Mouse (Mus musculus) lung, postnatal 0 days (tissue): ENCODE results near the gene Zscan10. TPM values are rescaled to one million over a fixed set of nuclear protein-coding genes. Genes with fewer than 3 reads are reported as not detected.

Source experiments
- ATAC-seq: fragments of 200-750 bp; cut with Nextera tagmentation; 2 replicates; pipeline ENCODE4 v1.8.0; 2017; ENCODE audit warnings: moderate library complexity
- DNase-seq: peaks from one replicate; pipeline ENCODE4 v3.0.0-alpha.2; 2016; ENCODE audit warnings: low spot score
- H3K27ac ChIP-seq: fragments of 300-500 bp; sonication (generic); 2 replicates; pipeline ENCODE4 v1.5.1; 2014; ENCODE audit warnings: antibody characterized with exemption, mild to moderate bottlenecking, low read length, mixed read lengths
- H3K27me3 ChIP-seq: fragments of 300-500 bp; sonication (generic); replicated peaks from 2 replicates; pipeline ENCODE4 v1.6.1; 2014; ENCODE audit warnings: low read length, mixed read lengths; ENCODE audit not compliant: insufficient read depth
- H3K36me3 ChIP-seq: fragments of 300-500 bp; sonication (generic); 2 replicates; pipeline ENCODE4 v1.6.1; 2014; ENCODE audit warnings: low read length, mixed read lengths; ENCODE audit not compliant: insufficient read depth
- H3K4me1 ChIP-seq: fragments of 300-500 bp; sonication (generic); 2 replicates; pipeline ENCODE4 v1.6.1; 2014; ENCODE audit warnings: antibody characterized with exemption, low read depth, low read length, mixed read lengths; ENCODE audit not compliant: insufficient read depth
- H3K4me2 ChIP-seq: fragments of 300-500 bp; sonication (generic); replicated peaks from 2 replicates; pipeline ENCODE4 v1.6.1; 2014; ENCODE audit warnings: low read depth, mild to moderate bottlenecking, low read length, moderate library complexity, mixed read lengths
- H3K4me3 ChIP-seq: fragments of 300-500 bp; sonication (generic); 2 replicates; pipeline ENCODE4 v1.5.1; 2014; ENCODE audit warnings: low read depth, low read length
- H3K9ac ChIP-seq: fragments of 300-500 bp; sonication (generic); replicated peaks from 2 replicates; pipeline ENCODE4 v1.6.1; 2014; ENCODE audit warnings: low read depth, mild to moderate bottlenecking
- H3K9me3 ChIP-seq: fragments of 300-500 bp; sonication (generic); 2 replicates; pipeline ENCODE4 v1.6.1; 2016; ENCODE audit warnings: low read length, mixed read lengths
- CTCF ChIP-seq: IDR thresholded peaks from 2 replicates; pipeline ENCODE4 v1.5.1; 2016; ENCODE audit warnings: antibody characterized with exemption, mild to moderate bottlenecking
- EP300 ChIP-seq: IDR thresholded peaks from 2 replicates; pipeline ENCODE4 v1.6.1; 2016; ENCODE audit warnings: antibody characterized with exemption, mild to moderate bottlenecking, control low read depth
- WGBS: fragments of 180-500 bp; shearing (Covaris S2); extraction: QIAGEN DNeasy Blood & Tissue Kit; methylation state at CpG from one replicate; pipeline ENCODE4 v1.1.7; 2014; 5-methylcytosine and 5-hydroxymethylcytosine counted together
- polyA plus RNA-seq: library from polyadenylated mRNA; unstranded; fragments of >200 nt; fragmentation: Nextera tagmentation; extraction: Ambion mirVana; gene quantifications from 2 replicates; pipeline ENCODE4 v1.2.1, GENCODE M21; 2015

The Zscan10 gene
- polyA plus RNA-seq, 1 experiment from 2014 or later = not detected

DNA sequence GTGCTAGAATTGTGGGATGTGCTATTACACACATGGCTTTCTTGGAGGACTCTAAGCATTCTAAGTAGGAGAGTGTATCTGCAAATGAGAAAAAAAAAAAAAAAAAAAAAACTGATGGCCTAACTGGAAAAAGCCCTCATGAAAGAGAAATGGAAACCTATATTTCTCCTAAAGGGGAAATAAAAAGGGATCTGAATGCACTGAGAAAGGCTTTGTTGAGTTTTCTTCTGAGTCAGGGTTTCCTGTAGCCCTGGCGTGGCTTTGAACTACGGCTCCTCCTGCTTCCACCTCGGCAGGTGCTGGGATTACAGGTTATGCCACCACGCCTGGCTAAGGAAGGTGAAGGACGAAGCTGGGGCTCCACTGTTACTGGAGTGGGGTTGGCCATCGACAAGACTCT is 53.3 kb downstream of the Zscan10 start:
- no peak overlapping the region for H3K27ac ChIP-seq
- WGBS = 46% methylated on average over 6 of the region's 6 CpGs
- H3K4me3 ChIP-seq = no peak overlapping the region
- H3K9me3 ChIP-seq = no peaks in the 10 kb centered on the region
- no peaks in the 10 kb centered on the region for H3K36me3 ChIP-seq
- no peaks in the 10 kb centered on the region for H3K4me1 ChIP-seq
- DNase-seq (no peak), ATAC-seq (no peak)
- no peak overlapping the region for H3K4me2 ChIP-seq
- H3K9ac ChIP-seq = no peak overlapping the region
- no peak for TF ChIP-seq EP300
- no peak for TF ChIP-seq CTCF
- H3K27me3 ChIP-seq = no peaks in the 10 kb centered on the region

- WGBS = 59% methylated on average over 2 of the region's 2 CpGs
- Histone ChIP-seq H3K36me3 (no peaks in the 10 kb centered on the region), H3K27me3 (no peaks in the 10 kb centered on the region), H3K9me3 (no peaks in the 10 kb centered on the region), H3K9ac (no peak overlapping the region), H3K4me2 (no peak overlapping the region), H3K27ac (no peak overlapping the region), H3K4me3 (no peak overlapping the region), H3K4me1 (no peaks in the 10 kb centered on the region)
- TF ChIP-seq CTCF = no peak
- no peak for TF ChIP-seq EP300
- DNase-seq (no peak), ATAC-seq (no peak)
Observed at GRCm38 (mm10) chr17:23654410-23654809, 53.8 kb downstream of the Zscan10 start.

- Histone ChIP-seq H3K4me1 (no peaks in the 10 kb centered on the region), H3K9ac (no peak overlapping the region), H3K9me3 (no peaks in the 10 kb centered on the region), H3K27me3 (peaks cover 8% of the 10 kb centered on the region; the same call in 1 of the 2 replicates), H3K36me3 (no peaks in the 10 kb centered on the region), H3K27ac (no peak overlapping the region), H3K4me2 (no peak overlapping the region), H3K4me3 (no peak overlapping the region)
- TF ChIP-seq CTCF = no peak
- 68% methylated on average over 3 of the region's 3 CpGs for WGBS
- DNase-seq (no peak), ATAC-seq (no peak)
Observed at GRCm38 (mm10) chr17:23658450-23658849, 57.8 kb downstream of the Zscan10 start.

GRCm38 (mm10) chr17:23660117-23660875 is 59.6 kb downstream of the Zscan10 start, which contains the start of gene Bicdl2:
Gene Bicdl2, plus strand, starts transcription at chr17:23660506.
- TF ChIP-seq EP300 = no peak
- peak; percentile 89 for TF ChIP-seq CTCF
- H3K36me3 ChIP-seq = no peaks in the 10 kb centered on the region
- H3K9me3 ChIP-seq = no peaks in the 10 kb centered on the region
- H3K27ac ChIP-seq = no peak within 1 kb of the TSS
- peaks cover 8% of the 10 kb centered on the region; the same call in 1 of the 2 replicates for H3K27me3 ChIP-seq
- H3K4me2 ChIP-seq = peak within 1 kb of the TSS; percentile 63
- ATAC-seq (peak; percentile 82), DNase-seq (peak; percentile 74)
- WGBS = 7% methylated on average over 27 of the region's 27 CpGs
- peak within 1 kb of the TSS; percentile 42 for H3K4me3 ChIP-seq
- 0 out of 2 replicates have a peak within 1 kb of the TSS, but pooled peaks have one; percentile 3 for H3K9ac ChIP-seq
- H3K4me1 ChIP-seq = no peaks in the 10 kb centered on the region

Other genes starting within 250 kb of the Zscan10 start
- not detected in 2 replicates for gene Vmn2r116, start 216.3 kb upstream of the Zscan10 start, polyA plus RNA-seq
- not detected in 2 replicates for gene Vmn2r117, start 121.2 kb upstream of the Zscan10 start, polyA plus RNA-seq
- 10.5 and 11.5 TPM in 2 replicates for gene Zfp213, start 36.6 kb upstream of the Zscan10 start, polyA plus RNA-seq
- 5.0 and 5.5 TPM in 2 replicates for gene Zfp13, start 1.4 kb upstream of the Zscan10 start, polyA plus RNA-seq
- gene Mmp25, start 44.4 kb downstream of the Zscan10 start, polyA plus RNA-seq = 0.29 and 0.36 TPM in 2 replicates
- gene Bicdl2, start 59.6 kb downstream of the Zscan10 start, polyA plus RNA-seq = 7.1 and 8.7 TPM in 2 replicates
- 104 and 107 TPM in 2 replicates for gene Hcfc1r1, start 72.7 kb downstream of the Zscan10 start, polyA plus RNA-seq
- 18.1 and 18.6 TPM in 2 replicates for gene Thoc6, start 73.0 kb downstream of the Zscan10 start, polyA plus RNA-seq
- 50.4 and 53.8 TPM in 2 replicates for gene Tnfrsf12a, start 76.6 kb downstream of the Zscan10 start, polyA plus RNA-seq
- 5.9 and 6.3 TPM in 2 replicates for gene Cldn6, start 78.4 kb downstream of the Zscan10 start, polyA plus RNA-seq
- gene Cldn9, start 83.2 kb downstream of the Zscan10 start, polyA plus RNA-seq = 0.44 and 0.76 TPM in 2 replicates
- gene 1520401A03Rik, start 121.9 kb downstream of the Zscan10 start, polyA plus RNA-seq = 0.20 TPM in 1 of 2 replicates, not detected in the other
- 10.4 and 11.5 TPM in 2 replicates for gene Pkmyt1, start 125.5 kb downstream of the Zscan10 start, polyA plus RNA-seq
- 45.2 and 47.7 TPM in 2 replicates for gene Paqr4, start 140.0 kb downstream of the Zscan10 start, polyA plus RNA-seq
- 0.41 and 0.52 TPM in 2 replicates for gene Kremen2, start 145.0 kb downstream of the Zscan10 start, polyA plus RNA-seq
- gene Flywch1, start 170.7 kb downstream of the Zscan10 start, polyA plus RNA-seq = 43.1 and 43.5 TPM in 2 replicates
- 14.7 and 18.6 TPM in 2 replicates for gene Flywch2, start 185.2 kb downstream of the Zscan10 start, polyA plus RNA-seq
- 284 and 354 TPM in 2 replicates for gene Srrm2, start 189.7 kb downstream of the Zscan10 start, polyA plus RNA-seq
- 803 and 893 TPM in 2 replicates for gene Elob, start 228.3 kb downstream of the Zscan10 start, polyA plus RNA-seq
- gene Prss33, start 235.2 kb downstream of the Zscan10 start, polyA plus RNA-seq = not detected in 2 replicates
- not detected in 2 replicates for gene Prss32, start 243.0 kb downstream of the Zscan10 start, polyA plus RNA-seq
- 0.40 and 0.63 TPM in 2 replicates for gene Prss41, start 243.3 kb downstream of the Zscan10 start, polyA plus RNA-seq